Mouse (Mus musculus) spleen, adult 2 months (tissue): Measurements from ENCODE around the gene Tnip3. TPM values are rescaled to one million over a fixed set of nuclear protein-coding genes. Genes with fewer than 3 reads are reported as not detected.

Source experiments
- DNase-seq, 2 experiments: peaks; one replicate each; pipeline versions ENCODE4 v3.0.0 to v3.0.0-alpha.2; 2012 to 2021; ENCODE audit warnings: low spot score in 2 of 2, low read depth in 1 of 2
- H3K27ac ChIP-seq: fragments of 200-500 bp; 2 replicates; pipeline ENCODE4 v1.5.1; 2012; ENCODE audit warnings: low read length, inconsistent platforms; ENCODE audit not compliant: insufficient read depth
- H3K27me3 ChIP-seq: fragments of 200-500 bp; 2 replicates; pipeline ENCODE4 v1.6.1; 2012; ENCODE audit warnings: mild to moderate bottlenecking, moderate library complexity, low read length, inconsistent platforms; ENCODE audit not compliant: control insufficient read depth, insufficient read depth
- H3K36me3 ChIP-seq: fragments of 200-500 bp; 2 replicates; pipeline ENCODE4 v1.6.1; 2012; ENCODE audit warnings: mild to moderate bottlenecking, low read length, inconsistent platforms; ENCODE audit not compliant: control insufficient read depth, insufficient read depth
- H3K4me1 ChIP-seq: fragments of 200-500 bp; 2 replicates; pipeline ENCODE4 v1.6.1; 2011; ENCODE audit warnings: inconsistent platforms; ENCODE audit not compliant: control insufficient read depth, insufficient read depth, insufficient read length
- H3K4me3 ChIP-seq: fragments of 200-500 bp; 2 replicates; pipeline ENCODE4 v1.5.1; 2011; ENCODE audit warnings: mild to moderate bottlenecking, inconsistent platforms; ENCODE audit not compliant: insufficient read depth, insufficient read length; ENCODE audit errors: extremely low read depth
- CTCF ChIP-seq: fragments of 200-500 bp; IDR thresholded peaks from 2 replicates; pipeline ENCODE4 v1.5.1; 2011; ENCODE audit warnings: mild to moderate bottlenecking, inconsistent platforms; ENCODE audit not compliant: insufficient read depth, insufficient read length, insufficient replicate concordance; ENCODE audit errors: extremely low read depth
- POLR2A ChIP-seq: fragments of 200-500 bp; IDR thresholded peaks from 2 replicates; pipeline ENCODE4 v1.6.1; 2011; ENCODE audit warnings: low read depth, low read length, inconsistent platforms
- WGBS: fragments of 180-500 bp; shearing (Covaris S2); methylation state at CpG from one replicate; pipeline ENCODE4 v1.1.7; 2018; 5-methylcytosine and 5-hydroxymethylcytosine counted together
- polyA plus RNA-seq: library from polyadenylated mRNA; depleted of rRNA; stranded (reverse); fragments of >200 nt; gene quantifications from 2 replicates; pipeline ENCODE4 v1.2.3, GENCODE M21; 2012

Tnip3 gene
- polyA plus RNA-seq, 1 experiment: 0.19 TPM

- H3K36me3 ChIP-seq: no peaks in the 10 kb centered on the region
- no peaks in the 10 kb centered on the region for H3K27me3 ChIP-seq
- no peak overlapping the region for H3K27ac ChIP-seq
- no peaks in the 10 kb centered on the region for H3K4me1 ChIP-seq
- 44% methylated on average over 4 of the region's 4 CpGs for WGBS
- TF ChIP-seq POLR2A (no peak), CTCF (no peak)
- no peak for DNase-seq
- no peak overlapping the region for H3K4me3 ChIP-seq
Observed at GRCm38 (mm10) chr6:65583029-65583428, 57.9 kb downstream of the Tnip3 start.

DNA sequence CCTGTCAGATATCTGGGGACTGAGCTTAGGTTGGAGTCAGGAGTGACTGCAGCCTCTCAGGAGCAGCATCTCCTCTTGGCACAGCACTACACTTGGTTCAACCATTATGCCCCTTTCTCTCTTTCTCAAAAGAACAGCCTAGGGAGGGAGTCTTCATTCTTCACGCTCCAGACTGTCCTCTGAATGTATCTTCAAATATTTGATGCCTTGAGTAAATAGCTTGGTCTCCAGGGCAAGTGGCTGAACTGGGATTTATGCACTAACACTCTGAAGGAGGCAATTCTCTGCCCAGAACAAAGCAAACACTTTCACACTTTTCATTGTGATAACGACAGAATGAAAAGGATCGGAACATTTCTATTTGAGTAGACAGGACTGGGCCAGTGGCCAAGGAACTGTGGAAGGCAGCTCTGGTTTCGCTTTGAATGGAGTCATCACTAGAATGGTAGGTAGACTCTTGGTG lies 59.8 kb downstream of the Tnip3 start:
- no peak overlapping the region for H3K4me3 ChIP-seq
- DNase-seq: no peak
- no peaks in the 10 kb centered on the region for H3K36me3 ChIP-seq
- no peaks in the 10 kb centered on the region for H3K4me1 ChIP-seq
- no peaks in the 10 kb centered on the region for H3K27me3 ChIP-seq
- H3K27ac ChIP-seq: no peak overlapping the region
- 37% methylated on average over 4 of the region's 4 CpGs for WGBS
- TF ChIP-seq POLR2A (no peak), CTCF (no peak)

DNA sequence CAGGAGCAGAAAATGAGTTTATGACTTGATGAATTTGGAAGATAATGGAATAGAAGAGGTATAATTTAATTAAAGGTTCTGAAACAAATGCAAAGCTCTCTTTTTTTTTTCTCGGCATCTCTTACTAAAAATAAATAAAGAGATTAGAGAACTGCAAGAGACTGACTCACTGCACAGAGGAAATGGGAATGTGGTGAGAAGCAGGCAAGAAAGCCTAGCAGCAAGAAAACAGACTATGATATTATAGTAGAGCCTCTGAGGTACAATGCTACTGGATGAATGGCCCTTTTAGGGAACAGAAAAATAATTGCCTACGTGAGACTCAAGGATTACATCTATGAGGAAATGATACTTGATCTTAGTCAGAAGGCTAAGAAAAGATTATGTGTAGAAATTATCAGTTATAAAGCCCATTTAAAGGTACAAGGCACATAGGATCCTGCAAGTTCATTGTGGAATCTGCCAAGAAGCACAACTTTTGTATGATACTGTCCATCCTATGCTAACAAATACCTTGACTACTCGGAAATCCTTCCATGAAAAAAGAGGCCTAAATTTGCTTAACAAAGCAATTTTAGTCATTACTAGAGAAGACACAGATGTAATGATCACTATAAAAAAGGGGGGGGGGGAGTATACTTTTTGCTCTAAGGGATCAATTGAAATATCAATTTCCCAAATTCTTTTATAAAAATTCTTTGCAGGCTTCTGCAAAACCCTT lies 60.4 kb downstream of the Tnip3 start:
- 41% methylated on average over 3 of the region's 3 CpGs for WGBS
- no peaks in the 10 kb centered on the region for H3K36me3 ChIP-seq
- no peaks in the 10 kb centered on the region for H3K4me1 ChIP-seq
- TF ChIP-seq POLR2A (no peak), CTCF (no peak)
- no peak for DNase-seq
- no peak overlapping the region for H3K4me3 ChIP-seq
- no peak overlapping the region for H3K27ac ChIP-seq
- no peaks in the 10 kb centered on the region for H3K27me3 ChIP-seq

GRCm38 (mm10) chr6:65588847-65589246 lies 63.7 kb downstream of the Tnip3 start:
- 52% methylated on average over 1 of the region's 1 CpGs for WGBS
- TF ChIP-seq POLR2A (no peak), CTCF (no peak)
- Histone ChIP-seq H3K27me3 (no peaks in the 10 kb centered on the region), H3K4me1 (no peaks in the 10 kb centered on the region), H3K36me3 (no peaks in the 10 kb centered on the region), H3K4me3 (no peak overlapping the region), H3K27ac (no peak overlapping the region)
- DNase-seq: no peak

- Histone ChIP-seq H3K4me1 (no peaks in the 10 kb centered on the region), H3K4me3 (no peak overlapping the region), H3K27ac (no peak overlapping the region), H3K36me3 (no peaks in the 10 kb centered on the region), H3K27me3 (no peaks in the 10 kb centered on the region)
- WGBS: 52% methylated on average over 2 of the region's 2 CpGs
- DNase-seq: no peak
- no peak for TF ChIP-seq CTCF
- TF ChIP-seq POLR2A: no peak
Observed at GRCm38 (mm10) chr6:65590018-65590417, 64.9 kb downstream of the Tnip3 start.

- TF ChIP-seq CTCF: no peak
- TF ChIP-seq POLR2A: no peak
- Histone ChIP-seq H3K4me1 (no peaks in the 10 kb centered on the region), H3K27ac (no peak overlapping the region), H3K4me3 (no peak overlapping the region), H3K36me3 (no peaks in the 10 kb centered on the region), H3K27me3 (no peaks in the 10 kb centered on the region)
- peak; percentile 15 to 40 for DNase-seq
- WGBS: 15% methylated on average over 3 of the region's 3 CpGs
Observed at GRCm38 (mm10) chr6:65594171-65594570, 69.1 kb downstream of the Tnip3 start.

DNA sequence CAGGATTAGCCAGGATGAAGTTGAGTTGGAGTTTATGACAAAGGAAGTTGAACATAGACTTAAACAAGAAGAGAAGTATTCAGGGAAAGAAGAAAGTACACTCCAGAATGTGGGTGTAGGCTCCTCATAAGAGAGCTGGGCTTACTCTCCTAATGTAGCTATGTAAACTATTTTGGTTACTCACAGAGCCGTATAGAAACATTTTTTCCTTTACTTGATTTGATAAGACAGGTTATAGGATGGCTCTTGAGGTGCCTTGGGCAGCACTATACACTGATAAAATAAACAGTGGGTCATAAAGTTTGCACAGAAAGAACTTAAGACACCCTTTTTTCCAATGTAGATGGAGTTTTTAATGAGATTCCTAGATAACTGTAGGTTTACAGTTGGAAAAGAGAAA lies 70.3 kb downstream of the Tnip3 start:
- Histone ChIP-seq H3K4me1 (no peaks in the 10 kb centered on the region; the same call in 1 of the 2 replicates), H3K4me3 (no peak overlapping the region), H3K27ac (no peak overlapping the region), H3K36me3 (no peaks in the 10 kb centered on the region), H3K27me3 (no peaks in the 10 kb centered on the region)
- DNase-seq: no peak
- no peak for TF ChIP-seq CTCF
- TF ChIP-seq POLR2A: no peak
- WGBS: 71% methylated on average over 1 of the region's 1 CpGs
